Mouse (Mus musculus) kidney, postnatal 36 days (tissue): ENCODE results near the gene A630023A22Rik.
A peak's percentile ranks its signal among the peaks of the same experiment; 100 is the strongest.

Source experiments
- DNase-seq, 2 experiments: peaks; one replicate each; pipeline ENCODE4 v3.0.0; 2021 to 2022; ENCODE audit warnings: mixed read lengths in 2 of 2

Gene A630023A22Rik

DNA sequence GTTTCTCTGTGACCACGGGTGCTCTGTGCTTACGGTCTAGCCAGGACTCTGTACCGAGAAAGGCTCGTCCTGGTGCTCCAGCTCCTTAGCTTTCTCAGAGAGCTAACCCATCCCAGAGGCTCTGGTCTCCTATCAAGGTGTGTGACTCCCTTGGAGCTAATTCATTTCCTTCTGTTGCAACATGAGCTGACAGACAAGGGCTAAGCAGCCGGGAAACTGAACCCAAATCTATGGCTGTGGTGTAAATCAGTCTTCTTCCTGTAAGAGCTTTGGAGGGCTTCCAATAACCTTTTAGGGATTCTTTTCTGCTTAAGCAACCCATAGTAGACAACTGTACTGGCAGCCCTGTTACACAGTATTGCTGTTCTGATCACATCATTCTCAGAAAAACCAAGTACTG is at the start of gene A630023A22Rik:
TSS of gene A630023A22Rik (minus strand) at position 154 of the 400 bp plus-strand sequence.
- DNase-seq: no peak

DNA sequence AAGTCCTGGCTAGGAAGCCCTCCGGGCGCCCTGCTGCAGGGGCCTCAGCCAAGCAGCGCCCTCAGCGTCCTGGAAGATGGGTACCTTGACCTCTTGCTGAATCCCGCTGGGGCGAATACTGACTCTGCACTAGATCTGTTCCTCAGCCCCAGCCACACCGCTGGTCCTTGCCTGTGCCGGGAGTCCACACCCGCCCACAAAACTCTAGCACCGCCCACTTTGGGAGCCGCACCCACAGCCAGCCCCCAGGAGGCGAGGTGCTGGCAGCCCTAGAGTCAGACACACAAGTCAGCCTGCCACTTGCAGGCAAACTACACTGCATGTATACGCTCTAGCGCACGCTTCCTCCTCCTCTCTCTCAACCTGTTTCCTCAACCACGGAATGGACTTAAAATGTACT is 49.8 kb upstream of the A630023A22Rik start, which contains the start of gene Npy4r:
TSS of gene Npy4r (minus strand) at position 148 of the 400 bp plus-strand sequence.
- peak; percentile 63 to 78 for DNase-seq

DNA sequence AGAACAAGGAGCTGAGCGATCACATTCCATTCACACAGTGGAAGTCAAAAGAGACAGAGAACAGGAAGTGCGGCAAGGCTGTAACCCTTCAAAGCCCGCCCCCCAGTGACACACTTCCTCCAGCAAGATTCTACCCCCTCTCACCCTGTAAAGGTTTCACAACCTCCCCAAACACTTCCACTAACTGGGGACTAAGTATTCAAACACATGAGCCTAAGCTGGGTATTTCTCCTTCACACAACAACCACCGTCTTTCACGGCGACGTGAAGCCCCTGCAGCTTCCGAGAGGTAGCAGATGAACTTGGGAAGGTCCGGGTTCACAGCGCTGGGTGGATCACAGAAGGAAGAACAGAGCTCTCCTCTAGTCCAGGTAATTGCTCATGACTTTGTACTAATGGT is 40.4 kb upstream of the A630023A22Rik start:
- no peak for DNase-seq

DNA sequence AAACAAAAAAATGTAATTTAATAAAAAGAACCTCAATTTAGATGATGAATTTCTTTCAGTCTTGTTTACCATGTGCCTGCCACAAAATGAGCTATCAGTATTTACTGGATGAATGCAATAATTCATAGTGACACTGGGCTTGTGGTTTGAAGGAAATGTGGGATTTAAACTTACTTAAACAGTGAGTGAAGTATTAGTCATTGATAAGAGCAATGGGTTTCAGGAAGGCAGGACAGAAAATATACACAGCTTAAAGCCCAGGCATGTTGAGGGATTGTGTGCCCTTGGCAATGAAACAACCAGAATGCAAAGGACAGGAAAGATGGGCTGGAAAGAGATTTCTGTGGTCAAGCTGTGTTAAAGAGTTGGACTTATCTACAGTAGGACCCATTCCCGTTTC is 39.8 kb upstream of the A630023A22Rik start:
- DNase-seq: no peak

DNA sequence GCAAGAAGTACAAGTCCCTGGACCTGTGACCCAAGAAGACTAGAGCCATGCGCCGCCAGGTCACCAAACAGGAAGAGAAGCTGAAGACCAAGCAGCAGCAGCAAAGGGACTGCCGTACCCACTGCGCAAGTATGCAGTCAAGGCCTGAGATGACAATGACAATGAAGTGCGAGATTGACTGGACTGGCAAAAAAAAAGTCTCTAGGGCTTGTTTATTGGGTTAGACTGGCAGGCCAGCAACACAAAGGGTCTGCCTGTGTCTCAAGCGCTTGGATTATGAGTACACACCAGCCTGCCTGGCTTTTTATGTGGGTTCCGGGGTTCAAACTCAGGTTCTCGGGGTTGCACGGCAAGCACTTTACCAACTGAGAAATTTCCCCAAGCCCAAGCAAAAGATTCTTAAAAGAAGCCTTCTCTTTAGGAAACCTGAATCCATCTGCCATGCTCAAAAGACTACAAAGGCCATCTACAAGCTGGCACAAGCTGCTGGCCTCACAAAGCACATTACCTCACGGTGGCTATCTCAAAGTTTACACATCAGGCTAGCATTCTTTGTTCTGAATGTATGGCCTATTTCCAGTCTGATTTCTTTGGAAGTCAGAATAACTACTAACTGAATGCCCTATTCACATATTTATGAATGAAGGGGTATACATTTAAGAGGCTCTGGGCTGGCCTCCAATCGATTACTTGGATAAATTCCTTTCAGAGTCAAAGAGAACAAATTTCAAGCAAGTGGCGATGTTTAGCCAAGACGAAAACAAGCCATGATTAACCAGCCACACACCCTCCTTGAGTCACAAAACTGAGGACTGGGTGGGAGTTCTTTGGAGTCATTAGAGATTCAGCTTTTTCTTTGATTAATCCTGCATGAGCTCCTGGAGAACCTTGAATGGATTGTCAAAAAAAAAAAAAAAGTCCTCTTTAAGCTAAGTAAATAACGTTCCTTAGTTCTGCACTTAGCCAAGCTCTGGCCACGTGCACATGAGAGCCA is 37.4 kb upstream of the A630023A22Rik start:
- no peak for DNase-seq

DNA sequence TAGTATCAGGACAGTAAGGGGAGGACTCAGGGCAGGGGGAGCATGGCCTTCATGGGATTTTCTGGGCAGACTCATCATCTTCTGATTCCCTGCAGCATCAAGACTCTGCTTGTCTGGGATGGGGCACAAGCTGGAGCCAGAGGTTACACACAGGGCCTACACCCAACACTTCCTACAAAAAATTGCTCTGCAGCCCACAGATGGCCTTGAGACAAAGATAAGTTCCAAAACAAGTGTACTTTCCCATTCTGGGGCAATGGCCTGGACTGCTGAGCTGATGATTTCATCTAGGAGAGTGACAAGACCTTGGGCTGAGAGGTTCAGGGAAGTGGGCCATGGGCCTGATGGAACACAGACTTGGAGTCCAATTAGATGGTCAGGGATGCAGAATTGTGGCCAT is 32.8 kb upstream of the A630023A22Rik start:
- DNase-seq: no peak

DNA sequence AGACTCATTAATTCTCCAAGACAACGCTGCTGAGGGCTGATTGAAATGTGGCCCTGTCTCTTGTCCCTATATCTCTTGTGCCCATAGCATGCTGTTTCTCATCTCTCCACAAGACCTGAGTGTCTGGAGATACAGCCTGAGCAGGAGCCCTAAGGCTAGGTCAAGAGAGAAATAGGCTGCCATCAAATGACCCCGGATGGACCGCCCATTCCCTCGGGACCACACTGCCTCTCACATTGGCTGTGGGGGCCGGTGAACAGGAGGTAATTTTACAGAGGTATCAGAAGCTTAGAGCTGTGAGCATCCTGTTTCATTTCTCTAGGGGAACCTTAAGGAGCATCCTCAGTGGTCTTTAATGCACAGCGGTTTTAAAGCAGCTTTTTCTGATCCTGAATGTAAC is 28.7 kb upstream of the A630023A22Rik start:
- no peak for DNase-seq

DNA sequence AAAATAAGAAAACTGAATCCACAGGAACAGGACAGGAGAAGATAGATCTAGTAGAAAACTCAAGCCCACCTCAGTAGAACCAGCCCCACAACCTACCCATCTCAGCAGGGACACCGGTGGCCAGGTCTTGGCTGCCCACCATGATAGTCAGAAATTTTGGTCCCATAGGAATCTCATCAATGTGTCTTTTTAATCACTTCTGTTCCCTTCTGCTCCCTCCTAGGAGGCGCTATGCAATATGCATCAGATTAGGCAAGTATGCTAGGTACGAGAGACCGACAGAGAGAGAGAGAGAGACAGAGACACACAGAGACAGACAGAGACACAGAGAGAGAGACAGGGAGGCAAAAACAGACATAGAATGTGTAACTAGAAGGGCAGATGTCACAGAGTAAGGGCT is 19.1 kb upstream of the A630023A22Rik start:
- no peak for DNase-seq

DNA sequence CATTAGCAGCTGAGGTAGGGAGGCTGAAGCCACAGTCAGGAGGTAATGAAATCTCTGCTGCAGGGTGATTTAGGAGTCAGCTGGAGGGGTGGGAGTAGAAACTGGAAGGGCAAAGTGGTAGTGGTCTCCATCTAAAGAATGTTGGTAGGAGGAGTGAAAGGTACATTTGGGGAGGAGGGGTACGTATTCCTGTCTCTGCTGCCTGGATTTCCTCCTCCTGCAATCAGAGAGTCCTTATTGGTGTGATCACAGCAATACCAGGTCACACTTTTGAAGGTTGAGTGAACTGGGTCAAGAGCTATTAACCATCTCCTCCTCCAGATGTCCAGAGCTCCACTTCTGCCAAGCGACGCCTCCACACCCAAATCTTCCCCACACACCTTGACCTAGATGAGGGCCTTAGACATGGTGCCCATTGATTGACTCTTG is 18.4 kb upstream of the A630023A22Rik start:
- DNase-seq: no peak

DNA sequence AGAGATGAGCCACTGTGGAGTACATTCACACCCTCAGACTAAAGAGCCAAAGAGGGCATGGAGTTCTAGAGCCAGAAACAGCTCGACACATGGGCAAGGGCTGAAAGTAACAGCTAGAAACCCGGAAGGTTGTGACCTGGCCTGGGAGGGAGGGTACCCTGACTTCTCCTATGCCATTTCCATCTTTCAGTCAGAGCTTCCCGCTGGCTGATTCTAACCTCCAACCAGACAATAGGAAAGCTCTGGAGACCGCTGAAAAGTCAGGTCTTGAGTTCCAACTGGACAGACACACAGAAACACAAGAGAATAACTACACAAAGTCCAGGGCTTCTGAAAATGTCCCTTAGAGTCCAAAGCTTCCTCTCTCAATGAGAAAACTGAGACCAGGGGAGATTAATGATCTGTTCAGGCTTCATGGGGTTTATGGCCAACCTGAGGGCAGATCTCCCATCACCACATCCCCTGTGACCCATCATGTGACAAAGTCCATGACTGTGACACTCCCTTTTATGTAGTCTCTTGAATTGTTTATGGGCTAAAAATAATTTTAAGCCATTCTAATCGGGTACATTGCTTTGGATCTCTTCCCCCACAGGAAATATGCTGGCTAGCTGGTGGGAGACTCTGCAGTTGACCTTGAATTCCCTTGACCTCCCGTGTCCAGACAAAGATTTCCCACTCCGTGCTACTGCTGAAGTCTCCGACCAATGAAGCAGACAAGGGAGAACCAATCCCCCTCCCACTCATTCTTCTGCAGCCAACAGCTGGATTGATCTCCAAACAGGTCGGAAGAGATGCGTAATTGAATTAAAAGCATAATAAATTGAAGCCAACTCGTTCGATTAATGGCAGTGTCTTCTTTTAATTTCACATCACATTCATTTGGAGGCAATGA is 17.7 kb upstream of the A630023A22Rik start:
- no peak for DNase-seq

DNA sequence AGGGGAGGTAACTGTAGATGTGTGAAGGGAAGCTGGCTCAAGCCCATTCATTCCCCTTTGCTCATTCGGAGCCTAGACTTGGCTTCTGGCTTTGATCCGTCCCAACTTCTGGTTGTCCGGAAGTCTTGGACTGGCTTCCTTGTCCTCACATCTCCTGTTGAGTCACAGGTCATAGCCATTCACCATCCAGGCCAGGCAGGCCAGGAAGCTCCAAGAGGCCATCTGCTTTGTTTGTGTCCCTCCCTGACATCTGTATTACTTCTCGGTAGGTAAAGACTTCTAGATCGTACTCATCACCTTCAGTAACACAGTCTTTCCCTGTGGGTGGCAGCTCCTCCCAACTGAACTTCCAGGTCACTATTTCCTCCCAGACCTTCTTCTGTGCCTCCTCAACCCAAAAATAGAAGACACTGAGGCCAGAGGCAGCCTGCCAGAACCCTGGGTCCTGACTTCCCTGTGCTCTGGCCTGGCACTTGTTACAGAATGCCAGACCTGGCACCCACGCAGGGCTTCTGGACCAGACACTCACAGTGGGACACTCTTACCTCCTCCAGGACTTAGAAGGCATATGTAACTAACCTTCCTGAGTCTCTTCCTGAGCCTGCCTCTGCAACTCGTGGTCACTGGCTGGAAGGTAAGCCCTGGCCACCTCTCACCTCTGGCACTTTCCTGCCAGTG is 16.6 kb upstream of the A630023A22Rik start:
- DNase-seq: peak in 1 of 2 experiments; percentile 2

DNA sequence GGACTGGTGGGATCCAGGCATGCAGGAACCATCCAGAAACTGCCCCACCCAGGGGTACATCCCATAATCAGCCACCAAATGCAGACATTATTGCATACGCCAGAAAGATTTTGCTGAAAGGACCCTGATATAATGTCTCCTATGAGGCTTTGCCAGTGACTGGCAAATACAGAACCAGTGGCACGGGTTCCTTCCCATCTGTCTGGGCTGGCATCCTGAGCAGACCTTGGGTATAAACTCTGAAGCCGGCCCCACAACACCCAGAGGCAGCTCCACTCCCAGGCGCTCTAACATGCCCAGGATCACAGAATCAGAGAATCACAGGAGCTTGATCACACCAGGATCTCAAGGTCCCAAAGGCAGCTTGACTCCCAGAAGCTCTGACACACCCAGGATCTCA is 11.8 kb upstream of the A630023A22Rik start:
- no peak for DNase-seq

DNA sequence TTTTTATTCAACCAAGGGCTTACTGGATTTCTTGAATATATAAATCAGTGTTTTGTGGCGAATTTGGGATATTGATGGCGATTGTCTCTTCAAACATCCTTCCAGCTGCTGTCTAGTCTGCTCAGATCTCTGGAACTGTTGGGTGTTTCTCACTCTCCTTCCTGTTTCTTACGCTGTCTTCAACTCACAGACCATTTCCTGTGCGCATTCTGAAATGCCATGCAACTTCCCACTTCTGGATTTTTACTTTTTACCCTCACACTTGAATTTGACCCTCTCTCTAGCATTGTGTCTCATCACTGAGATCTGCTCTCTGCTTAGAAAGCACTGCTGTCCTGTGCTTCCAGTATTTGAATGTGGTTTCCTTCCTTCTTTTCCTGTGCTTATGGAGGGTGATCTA is 5.0 kb upstream of the A630023A22Rik start:
- DNase-seq: no peak

DNA sequence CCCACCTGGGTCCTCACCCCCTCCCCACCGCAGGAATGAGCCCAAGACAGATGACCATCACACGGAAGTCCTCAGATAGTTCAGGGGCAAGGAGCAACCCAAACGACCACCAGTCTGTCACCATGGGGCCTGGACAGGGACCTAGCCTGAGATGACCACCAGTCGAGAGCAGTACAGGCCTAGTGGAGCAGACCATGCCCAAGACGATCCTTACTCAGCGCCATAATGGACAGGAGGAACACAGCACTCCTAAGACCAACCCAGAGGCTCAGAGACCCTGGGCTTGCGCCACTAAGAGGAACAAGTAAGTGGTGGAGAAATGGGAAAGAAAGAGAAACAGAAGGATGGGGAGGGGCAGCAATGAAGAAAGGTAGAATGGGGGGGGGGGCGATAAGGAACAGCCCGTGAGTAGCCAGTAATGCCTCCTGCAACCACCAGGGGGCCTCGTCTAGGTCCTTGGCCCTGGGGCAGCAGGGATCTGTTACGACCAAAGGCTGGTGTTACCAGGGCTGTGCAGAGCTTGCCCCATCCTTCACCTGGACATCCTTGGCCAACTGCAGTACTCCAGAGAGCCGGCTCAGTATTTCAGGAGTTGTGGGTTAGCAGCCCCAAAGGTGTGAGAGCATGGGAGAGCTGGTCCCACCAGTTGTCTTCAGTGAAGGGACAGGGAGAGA is 4.0 kb upstream of the A630023A22Rik start:
- DNase-seq: peak; percentile 21 to 80

DNA sequence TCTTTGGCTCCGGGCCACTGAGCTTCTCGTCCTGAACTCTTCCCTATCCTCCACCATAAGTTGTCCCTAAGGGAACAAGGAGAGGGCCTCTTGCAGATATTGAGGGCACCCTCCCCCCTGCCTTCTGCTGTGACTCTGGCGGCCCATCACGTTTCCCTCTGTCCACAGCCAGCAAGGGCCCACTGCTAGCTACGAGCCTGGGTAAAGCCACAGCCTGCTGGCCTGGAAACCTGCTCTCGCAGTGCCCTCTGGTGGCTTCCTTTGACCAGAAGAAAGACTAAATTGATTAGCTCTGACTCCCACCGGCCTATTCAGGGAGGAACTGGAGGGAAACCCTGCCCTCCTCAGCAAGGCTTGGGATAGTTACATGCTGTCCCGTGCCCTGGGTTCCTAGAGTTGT is 2.3 kb upstream of the A630023A22Rik start:
- peak; percentile 67 to 89 for DNase-seq

DNA sequence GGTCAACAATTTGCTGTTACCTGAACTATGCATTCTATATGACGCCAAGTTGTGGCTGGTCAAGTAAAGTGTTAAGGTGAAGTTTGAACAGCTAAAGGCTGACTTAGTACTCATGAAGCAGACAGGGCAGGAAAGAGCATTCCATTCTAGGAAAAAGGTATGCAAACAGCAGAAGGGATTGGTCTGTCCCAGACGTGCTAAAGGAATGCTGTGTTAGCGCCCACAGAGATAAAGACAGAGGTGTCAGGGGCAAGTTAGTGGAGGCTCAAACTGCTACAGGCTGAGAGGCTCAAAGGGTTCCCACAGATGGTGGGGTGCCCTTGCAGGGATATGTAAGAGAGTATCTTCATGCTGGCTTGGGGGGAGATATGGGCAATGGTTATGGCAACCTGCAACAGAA is 1.3 kb upstream of the A630023A22Rik start:
- DNase-seq: no peak

DNA sequence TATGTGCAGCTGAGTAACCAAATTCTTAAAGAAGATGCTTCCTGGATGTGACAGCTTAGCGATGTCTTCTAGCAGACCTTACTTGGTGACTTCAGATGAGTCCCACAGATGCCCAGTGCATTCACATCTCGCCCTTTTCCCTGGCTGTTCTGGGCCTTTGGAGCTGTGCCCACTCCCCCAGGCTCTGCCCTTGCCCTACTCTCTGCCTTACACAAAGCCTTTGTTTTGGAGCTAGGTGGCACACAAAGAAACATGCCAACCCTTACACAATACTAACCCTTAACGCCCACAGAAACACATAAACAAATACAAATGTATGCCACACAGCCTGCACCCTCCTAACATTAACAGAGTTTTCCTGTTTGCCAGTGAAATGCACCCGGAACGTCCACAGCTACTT is 6.4 kb downstream of the A630023A22Rik start:
- DNase-seq: no peak

DNA sequence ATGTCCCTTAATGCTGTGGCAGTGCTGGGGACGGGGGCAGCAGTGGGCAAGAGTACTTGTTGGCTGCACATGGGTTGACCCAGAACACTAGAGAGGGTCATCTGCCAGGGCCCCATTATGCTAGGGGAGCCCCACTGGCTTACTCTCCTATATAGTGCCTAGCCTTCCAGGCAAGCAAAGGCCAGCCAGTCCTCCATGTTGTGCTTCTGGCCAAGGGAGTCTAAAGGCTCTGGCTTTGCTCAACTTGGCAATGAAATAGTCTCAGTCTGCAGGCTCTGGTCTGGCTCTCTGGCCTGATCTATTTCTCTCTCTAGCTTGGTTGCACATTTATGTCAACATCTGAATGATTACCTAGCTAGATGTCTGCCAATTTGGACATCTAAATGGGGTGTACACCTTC is 9.7 kb downstream of the A630023A22Rik start:
- no peak for DNase-seq

DNA sequence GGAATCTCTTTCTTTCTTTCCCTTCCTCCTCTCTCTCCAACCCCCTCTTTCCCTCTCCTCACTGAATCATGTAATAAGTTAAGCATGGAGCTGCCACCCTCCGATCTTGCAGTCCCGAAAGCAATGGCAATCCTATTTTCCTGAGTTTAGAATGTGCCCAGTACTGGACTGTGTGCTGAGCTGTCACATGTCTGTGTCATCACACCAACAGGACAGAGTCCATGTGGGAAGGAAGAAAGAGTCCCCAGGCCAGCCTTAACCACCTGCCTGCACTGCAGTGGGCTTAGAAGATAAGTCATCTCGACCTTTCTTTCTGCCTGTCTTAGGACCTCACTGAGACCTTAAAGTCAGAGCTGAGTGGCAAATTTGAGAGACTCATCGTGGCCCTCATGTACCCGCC is 11.1 kb downstream of the A630023A22Rik start:
- no peak for DNase-seq

DNA sequence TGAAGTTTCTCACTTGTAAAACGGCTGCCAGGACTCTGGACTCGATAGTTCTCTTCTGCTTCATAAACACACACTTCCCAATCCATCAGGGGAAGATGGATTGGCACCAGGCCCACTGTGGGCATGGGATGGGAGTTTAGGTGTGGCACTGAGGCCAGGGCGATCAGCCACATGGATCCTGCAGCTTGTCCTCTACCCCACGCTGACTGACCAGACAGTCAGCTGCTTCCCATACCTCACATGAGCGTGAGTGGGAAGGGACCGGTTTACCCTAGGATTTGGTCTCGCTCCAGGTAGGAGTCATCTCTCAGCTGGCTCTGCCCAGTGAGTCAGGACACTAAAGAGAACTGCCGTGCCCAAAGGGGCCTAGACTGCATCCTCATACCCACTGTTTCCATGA is 12.8 kb downstream of the A630023A22Rik start:
- DNase-seq: no peak

DNA sequence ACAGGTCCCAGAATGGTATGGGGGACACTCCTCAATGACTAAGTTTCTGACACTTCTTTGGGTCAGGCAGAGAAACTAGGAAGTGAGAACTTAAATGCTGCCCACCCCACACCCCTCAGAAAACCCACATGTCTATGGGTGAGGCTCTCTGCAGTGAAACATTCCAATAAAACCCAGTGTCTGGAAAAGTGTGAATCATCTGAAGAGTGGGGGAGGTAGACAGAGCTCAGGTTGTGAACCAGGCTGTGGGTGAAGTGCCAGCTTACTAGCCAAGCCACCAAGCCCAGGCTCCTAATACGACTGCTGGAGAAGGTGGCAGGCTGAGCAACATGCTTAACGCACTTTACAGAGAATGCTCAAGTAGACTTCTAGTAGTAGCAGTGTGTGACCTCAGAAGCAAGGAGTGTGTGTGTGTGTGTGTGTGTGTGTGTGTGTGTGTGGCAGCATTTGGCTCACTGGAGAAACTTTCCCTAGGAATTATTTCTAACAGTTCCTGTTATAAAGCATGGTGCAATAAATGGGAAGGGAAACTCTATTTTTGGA is 14.6 kb downstream of the A630023A22Rik start:
- no peak for DNase-seq

DNA sequence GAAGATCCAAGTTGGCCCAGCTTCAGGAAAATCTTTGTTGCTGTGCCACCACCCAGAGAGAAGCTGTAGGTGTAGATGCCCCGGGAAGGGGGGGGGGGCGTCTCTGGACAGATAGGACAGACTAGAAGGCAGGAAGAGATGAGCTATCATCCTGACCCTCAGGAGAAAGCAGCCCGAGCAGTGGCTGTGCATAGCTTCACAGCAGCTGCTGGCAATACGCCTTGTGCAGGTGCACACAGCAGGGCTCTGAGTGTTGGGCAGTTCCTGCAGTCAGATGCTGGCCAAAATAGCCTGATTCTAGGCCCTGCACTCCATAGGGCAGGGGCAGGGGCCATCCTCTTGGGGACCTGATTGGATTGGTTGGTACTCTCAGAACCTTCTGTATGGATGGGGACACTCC is 15.7 kb downstream of the A630023A22Rik start:
- DNase-seq: no peak
